Mouse (Mus musculus): ENCODE data around the gene Plxna4. TPM values are rescaled to one million over a fixed set of nuclear protein-coding genes. Genes with fewer than 3 reads are reported as not detected.

Gene Plxna4
- polyA plus RNA-seq, 1 experiment = not detected

DNA sequence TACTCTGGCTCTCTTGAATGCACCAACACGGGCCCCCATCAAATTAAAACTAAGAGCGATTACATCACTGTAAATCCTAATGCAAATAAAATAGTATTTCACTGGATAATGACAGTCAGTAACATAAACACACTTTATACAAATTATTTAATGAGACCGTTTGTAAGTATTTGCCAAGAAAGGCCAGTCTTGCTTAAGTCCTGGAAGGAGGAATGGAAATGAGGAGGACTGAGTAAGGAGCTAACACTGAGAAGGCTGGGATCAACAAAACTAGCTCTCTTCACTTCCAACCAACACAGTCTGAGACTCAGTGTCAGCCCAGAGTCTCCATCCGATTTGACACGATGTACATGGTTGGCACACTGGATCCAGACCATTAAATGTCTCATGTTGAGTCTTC, 16.5 kb downstream of the Plxna4 start:
- H3K4me3 ChIP-seq (ENCODE audit: insufficient read depth, low read depth, low read length) = no peak overlapping the region
- no peak overlapping the region for H3K27ac ChIP-seq (ENCODE audit: insufficient read depth, low read depth, low read length)
- no peaks in the 10 kb centered on the region; the same call in 1 of the 2 replicates for H3K4me1 ChIP-seq (ENCODE audit: control insufficient read depth, insufficient read depth, low read length)
- WGBS = 87% methylated on average over 5 of the region's 5 CpGs
- TF ChIP-seq POLR2A (IDR thresholded peaks at IDR 0.05; ENCODE audit: insufficient read depth, low read depth, low read length) (no peak), CTCF (IDR thresholded peaks at IDR 0.05; ENCODE audit: insufficient read depth, low read depth, low read length) (no peak)

DNA sequence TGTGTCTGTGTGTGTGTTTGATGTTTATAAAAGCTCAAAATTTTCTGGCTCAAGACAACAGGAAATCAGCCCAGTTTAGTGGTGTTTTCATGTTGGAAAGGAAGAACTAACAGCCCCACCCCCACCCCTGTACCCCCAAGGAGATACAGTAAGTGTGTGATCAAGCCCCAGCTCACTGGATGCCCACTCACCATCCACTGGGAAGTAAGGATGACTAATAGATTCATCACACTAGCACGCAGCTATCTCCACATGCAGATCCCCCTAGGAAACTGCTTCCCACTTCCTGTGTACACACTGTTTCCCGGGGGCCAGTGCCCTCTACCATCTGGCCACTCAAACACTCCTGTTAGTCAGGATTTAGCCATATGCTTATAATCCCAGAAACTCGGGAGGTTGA, 17.5 kb downstream of the Plxna4 start:
- no peak for TF ChIP-seq POLR2A (IDR thresholded peaks at IDR 0.05; ENCODE audit: insufficient read depth, low read depth, low read length)
- TF ChIP-seq CTCF (IDR thresholded peaks at IDR 0.05; ENCODE audit: insufficient read depth, low read depth, low read length) = no peak
- Histone ChIP-seq H3K4me1 (ENCODE audit: control insufficient read depth, insufficient read depth, low read length) (no peaks in the 10 kb centered on the region; the same call in 1 of the 2 replicates), H3K27ac (ENCODE audit: insufficient read depth, low read depth, low read length) (no peak overlapping the region), H3K4me3 (ENCODE audit: insufficient read depth, low read depth, low read length) (no peak overlapping the region)
- 55% methylated on average over 3 of the region's 3 CpGs for WGBS

DNA sequence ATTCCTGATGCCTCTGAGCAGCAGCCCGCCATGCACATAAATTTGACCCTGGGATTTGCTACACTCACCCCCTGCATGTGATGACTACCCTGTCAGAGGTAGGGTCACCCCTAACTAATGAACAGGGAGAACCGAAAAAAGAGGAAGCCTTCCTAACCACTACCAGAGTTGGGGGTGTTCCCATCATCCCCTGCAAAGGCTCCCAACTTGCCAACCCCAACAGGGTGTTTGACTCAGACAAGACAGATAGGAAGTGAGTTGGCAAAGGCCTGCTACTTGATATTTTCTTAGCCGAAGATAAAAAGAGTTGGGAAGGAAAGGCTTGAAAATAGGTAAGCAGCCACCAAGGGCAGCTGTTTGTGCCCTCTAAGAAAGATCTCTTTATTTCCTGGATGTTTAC, 18.1 kb downstream of the Plxna4 start:
- 76% methylated on average over 3 of the region's 3 CpGs for WGBS

DNA sequence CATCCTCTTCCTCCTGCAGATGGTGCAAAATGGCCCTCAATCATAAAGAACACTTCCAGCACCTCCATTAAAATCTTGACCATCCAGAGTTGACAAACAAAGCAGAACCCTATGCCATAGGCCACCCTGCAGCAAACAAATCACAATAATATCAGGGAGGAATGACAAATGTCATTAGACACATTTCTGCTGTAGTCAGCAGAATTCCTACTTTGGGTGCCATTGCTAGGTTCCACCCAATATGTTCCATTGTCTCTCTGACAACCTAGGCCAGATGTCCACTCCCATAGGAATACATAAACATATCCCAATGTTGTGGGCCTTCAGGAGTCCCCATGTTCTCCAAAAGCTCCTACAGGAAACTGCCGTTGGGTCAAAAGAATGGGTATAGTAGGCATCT, 41.1 kb downstream of the Plxna4 start:
- 94% methylated on average over 1 of the region's 1 CpGs for WGBS
- TF ChIP-seq CTCF (IDR thresholded peaks at IDR 0.05; ENCODE audit: insufficient read depth, low read depth, low read length) (no peak), POLR2A (IDR thresholded peaks at IDR 0.05; ENCODE audit: insufficient read depth, low read depth, low read length) (no peak)
- H3K4me3 ChIP-seq (ENCODE audit: insufficient read depth, low read depth, low read length) = no peak overlapping the region

More for the DNA sequence above, 18.1 kb downstream of the Plxna4 start:
- TF ChIP-seq POLR2A (IDR thresholded peaks at IDR 0.05; ENCODE audit: insufficient read depth, low read depth, low read length) (no peak), CTCF (IDR thresholded peaks at IDR 0.05; ENCODE audit: insufficient read depth, low read depth, low read length) (no peak)
- no peak overlapping the region for H3K27ac ChIP-seq (ENCODE audit: insufficient read depth, low read depth, low read length)
- H3K4me1 ChIP-seq (ENCODE audit: control insufficient read depth, insufficient read depth, low read length) = no peaks in the 10 kb centered on the region; the same call in 1 of the 2 replicates
- H3K4me3 ChIP-seq (ENCODE audit: insufficient read depth, low read depth, low read length) = no peak overlapping the region

DNA sequence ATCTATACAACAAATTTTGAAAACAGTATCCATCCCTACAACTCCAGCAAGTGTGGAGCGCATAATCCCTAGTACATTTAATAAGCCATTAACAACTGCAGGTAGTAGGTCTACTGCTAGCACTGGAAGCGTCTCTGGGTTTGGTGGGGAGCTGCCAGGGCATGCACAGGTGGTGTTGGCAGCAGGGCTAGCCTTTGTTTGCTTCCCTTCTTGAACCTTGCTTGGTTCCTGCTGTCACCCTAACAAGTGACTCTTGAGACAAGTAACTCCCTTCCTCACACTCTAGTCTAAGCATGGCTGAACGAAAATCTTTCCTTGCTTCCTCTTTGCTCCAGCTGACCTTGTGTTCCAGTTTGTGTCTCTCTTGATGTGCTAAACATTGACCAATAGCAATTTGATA, 44.0 kb downstream of the Plxna4 start:
- TF ChIP-seq POLR2A (IDR thresholded peaks at IDR 0.05; ENCODE audit: insufficient read depth, low read depth, low read length) = no peak
- no peak for TF ChIP-seq CTCF (IDR thresholded peaks at IDR 0.05; ENCODE audit: insufficient read depth, low read depth, low read length)
- 91% methylated on average over 3 of the region's 3 CpGs for WGBS
- Histone ChIP-seq H3K4me1 (ENCODE audit: control insufficient read depth, insufficient read depth, low read length) (no peaks in the 10 kb centered on the region), H3K4me3 (ENCODE audit: insufficient read depth, low read depth, low read length) (no peak overlapping the region), H3K27ac (ENCODE audit: insufficient read depth, low read depth, low read length) (no peak overlapping the region)

More for the DNA sequence above, 41.1 kb downstream of the Plxna4 start:
- Histone ChIP-seq H3K27ac (ENCODE audit: insufficient read depth, low read depth, low read length) (no peak overlapping the region), H3K4me1 (ENCODE audit: control insufficient read depth, insufficient read depth, low read length) (no peaks in the 10 kb centered on the region)

DNA sequence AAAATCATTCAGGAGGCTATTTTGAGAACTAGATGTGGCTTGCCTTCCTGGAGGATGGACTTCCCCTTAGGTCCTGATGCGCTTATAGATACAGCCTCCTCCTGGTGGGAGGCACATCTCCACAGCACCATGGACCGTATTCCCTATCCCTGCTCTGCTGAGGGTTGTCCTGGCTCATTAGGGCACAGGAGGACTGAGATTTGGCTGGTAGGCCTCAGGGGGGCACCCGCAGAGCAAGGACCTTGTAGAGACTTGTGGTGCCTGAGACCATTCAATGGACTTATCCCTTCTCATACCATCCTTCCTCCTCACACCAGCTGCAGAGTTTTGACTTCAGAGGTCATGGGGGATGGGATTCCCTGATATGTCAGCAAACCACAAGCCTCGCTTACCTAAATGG, 47.8 kb downstream of the Plxna4 start:
- H3K4me1 ChIP-seq (ENCODE audit: control insufficient read depth, insufficient read depth, low read length) = no peaks in the 10 kb centered on the region
- TF ChIP-seq CTCF (IDR thresholded peaks at IDR 0.05; ENCODE audit: insufficient read depth, low read depth, low read length) (no peak), POLR2A (IDR thresholded peaks at IDR 0.05; ENCODE audit: insufficient read depth, low read depth, low read length) (no peak)
- no peak overlapping the region for H3K4me3 ChIP-seq (ENCODE audit: insufficient read depth, low read depth, low read length)
- no peak overlapping the region for H3K27ac ChIP-seq (ENCODE audit: insufficient read depth, low read depth, low read length)
- WGBS = 94% methylated on average over 4 of the region's 4 CpGs

DNA sequence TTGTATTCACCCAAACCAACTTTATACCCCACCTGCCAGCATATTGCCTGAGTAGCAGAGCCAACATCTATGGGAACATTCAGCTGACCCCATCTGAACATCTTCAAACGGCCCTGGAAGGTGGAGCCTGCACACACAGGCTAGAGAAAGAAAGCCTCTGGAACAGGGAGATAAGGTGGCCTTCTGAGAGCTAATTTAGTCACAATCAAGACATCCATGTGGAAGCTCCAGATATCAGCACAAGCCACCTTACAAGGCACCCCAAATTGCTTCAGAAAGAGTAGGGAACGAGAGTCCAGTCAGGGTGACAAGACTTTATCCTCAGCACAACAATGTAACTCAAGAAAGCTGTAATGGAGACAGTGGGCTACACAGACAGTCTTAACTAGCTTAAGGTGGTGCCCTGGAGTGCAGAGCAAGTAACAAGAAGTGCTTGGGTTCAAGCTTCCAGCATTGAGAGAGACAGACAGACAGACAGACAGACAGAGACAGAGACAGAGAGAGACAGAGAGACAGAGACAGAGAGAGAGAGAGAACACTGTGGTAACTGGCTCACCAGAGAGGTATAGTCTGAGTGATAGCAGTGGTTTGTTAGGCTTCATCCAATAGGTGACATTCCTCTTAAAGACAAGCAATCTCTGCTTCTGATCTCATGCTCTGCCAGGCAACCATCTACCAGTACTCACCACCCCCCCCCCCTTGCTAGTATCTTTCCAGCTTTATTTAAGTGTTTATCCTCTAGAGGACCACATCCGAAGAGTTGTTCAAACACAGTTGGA, 53.8 kb downstream of the Plxna4 start:
- H3K27ac ChIP-seq (ENCODE audit: insufficient read depth, low read depth, low read length) = no peak overlapping the region
- 81% methylated on average over 3 of the region's 3 CpGs for WGBS
- no peak overlapping the region for H3K4me3 ChIP-seq (ENCODE audit: insufficient read depth, low read depth, low read length)
- H3K4me1 ChIP-seq (ENCODE audit: control insufficient read depth, insufficient read depth, low read length) = no peaks in the 10 kb centered on the region
- no peak for TF ChIP-seq CTCF (IDR thresholded peaks at IDR 0.05; ENCODE audit: insufficient read depth, low read depth, low read length)
- no peak for TF ChIP-seq POLR2A (IDR thresholded peaks at IDR 0.05; ENCODE audit: insufficient read depth, low read depth, low read length)

DNA sequence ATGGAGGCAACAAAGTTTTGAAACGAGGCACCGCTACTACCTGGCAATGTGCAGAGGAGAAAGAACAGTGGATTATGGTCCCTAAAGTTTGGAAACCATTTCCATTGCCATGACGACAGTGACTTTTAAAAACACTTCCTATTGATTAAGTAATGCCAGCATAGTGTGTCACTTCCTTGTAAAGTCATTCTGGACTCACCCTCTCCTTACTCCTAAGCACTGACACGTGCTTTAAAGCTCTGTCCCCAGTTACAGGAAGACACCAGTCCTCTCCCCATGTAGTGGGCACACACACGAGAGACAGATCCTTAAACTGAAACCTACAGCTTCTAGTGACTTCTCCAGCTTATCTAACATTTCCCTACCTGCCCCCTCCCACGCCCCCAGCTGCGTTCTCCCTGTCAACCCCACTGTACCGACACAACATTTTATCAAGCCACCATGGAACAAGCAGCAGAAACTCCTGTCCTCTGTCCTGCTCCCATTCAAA, 59.9 kb downstream of the Plxna4 start:
- TF ChIP-seq POLR2A (IDR thresholded peaks at IDR 0.05; ENCODE audit: insufficient read depth, low read depth, low read length) (no peak), CTCF (IDR thresholded peaks at IDR 0.05; ENCODE audit: insufficient read depth, low read depth, low read length) (no peak)
- no peak overlapping the region for H3K27ac ChIP-seq (ENCODE audit: insufficient read depth, low read depth, low read length)
- no peak overlapping the region for H3K4me3 ChIP-seq (ENCODE audit: insufficient read depth, low read depth, low read length)
- 70% methylated on average over 8 of the region's 8 CpGs for WGBS
- peaks cover 3% of the 10 kb centered on the region; the same call in 1 of the 2 replicates for H3K4me1 ChIP-seq (ENCODE audit: control insufficient read depth, insufficient read depth, low read length)

DNA sequence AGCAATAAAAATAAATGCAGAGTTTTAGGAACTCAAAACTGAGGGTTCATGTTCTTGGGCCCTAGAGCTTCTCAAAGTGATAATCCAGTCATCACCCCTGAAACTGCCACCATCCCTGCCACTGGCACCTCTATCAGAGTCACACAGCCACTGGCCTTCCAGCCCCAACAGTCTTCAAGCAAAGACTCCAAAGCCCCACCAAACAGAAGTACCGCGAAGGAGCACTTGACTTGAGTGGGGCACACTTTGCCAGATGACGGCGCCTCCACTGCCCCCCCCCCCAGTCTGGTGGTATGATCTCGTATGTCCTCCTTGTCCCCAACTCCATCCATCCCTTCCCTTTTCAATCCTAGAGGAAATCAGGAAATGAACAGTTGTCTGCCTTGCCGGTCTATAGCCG, 60.5 kb downstream of the Plxna4 start:
- 47% methylated on average over 7 of the region's 7 CpGs for WGBS
- Histone ChIP-seq H3K4me3 (ENCODE audit: insufficient read depth, low read depth, low read length) (no peak overlapping the region), H3K4me1 (ENCODE audit: control insufficient read depth, insufficient read depth, low read length) (peaks cover 3% of the 10 kb centered on the region; the same call in 1 of the 2 replicates), H3K27ac (ENCODE audit: insufficient read depth, low read depth, low read length) (no peak overlapping the region)
- TF ChIP-seq POLR2A (IDR thresholded peaks at IDR 0.05; ENCODE audit: insufficient read depth, low read depth, low read length) = no peak
- TF ChIP-seq CTCF (IDR thresholded peaks at IDR 0.05; ENCODE audit: insufficient read depth, low read depth, low read length) = no peak

Measured in olfactory bulb, adult 2 months (tissue).